Mouse (Mus musculus): ENCODE data around the gene 1810010D01Rik.

- no peak for TF ChIP-seq CTCF (IDR thresholded peaks at IDR 0.05; ENCODE audit: low read depth, low read length)
- no peak for TF ChIP-seq POLR2A (IDR thresholded peaks at IDR 0.05; ENCODE audit: extremely low read depth, insufficient read depth, low read length)
These were observed 13.4 kb upstream of the 1810010D01Rik start for GRCm38 (mm10) chr7:145221346-145221745.

Measured in liver, adult 2 months (tissue).